Mouse (Mus musculus): ENCODE data around the gene Krt86. TPM values are rescaled to one million over a fixed set of nuclear protein-coding genes. Genes with fewer than 3 reads are reported as not detected.

The Krt86 gene
- polyA plus RNA-seq (2016; fragmentation: Nextera tagmentation; extraction: Ambion mirVana): 0.07 TPM in 1 of 2 replicates, not detected in the other

GRCm38 (mm10) chr15:101472952-101473528 is at the start of gene Krt86:
TSS of gene Krt86 (plus strand) at chr15:101473478.
- Histone ChIP-seq H3K4me3 (no peak within 1 kb of the TSS), H3K36me3 (replicated peaks) (no peaks in the 10 kb centered on the region), H3K9me3 (no peaks in the 10 kb centered on the region), H3K4me1 (no peaks in the 10 kb centered on the region), H3K27me3 (ENCODE audit: poor library complexity, severe bottlenecking) (peaks cover 7% of the 10 kb centered on the region), H3K27ac (no peak within 1 kb of the TSS)
- DNase-seq (ENCODE audit: extremely low spot score, low spot score): peak; percentile 49
- WGBS: 33% methylated on average over 10 of the region's 10 CpGs

GRCm38 (mm10) chr15:101424914-101425313 is 48.4 kb upstream of the Krt86 start:
- Histone ChIP-seq H3K9me3 (no peaks in the 10 kb centered on the region), H3K4me3 (no peak overlapping the region)
- WGBS: 28% methylated on average over 5 of the region's 5 CpGs

GRCm38 (mm10) chr15:101436611-101437010 is 36.7 kb upstream of the Krt86 start:
- Histone ChIP-seq H3K4me3 (no peak overlapping the region), H3K4me1 (peaks cover 9% of the 10 kb centered on the region), H3K27ac (no peak overlapping the region), H3K27me3 (ENCODE audit: poor library complexity, severe bottlenecking) (peaks cover 56% of the 10 kb centered on the region), H3K9me3 (no peaks in the 10 kb centered on the region), H3K36me3 (replicated peaks) (no peaks in the 10 kb centered on the region)
- WGBS: 91% methylated on average over 7 of the region's 7 CpGs
- no peak for DNase-seq (ENCODE audit: extremely low spot score, low spot score)

More at GRCm38 (mm10) chr15:101424914-101425313, 48.4 kb upstream of the Krt86 start:
- Histone ChIP-seq H3K27ac (no peak overlapping the region), H3K27me3 (ENCODE audit: poor library complexity, severe bottlenecking) (0 out of 2 replicates have a peak, but pooled peaks cover 3% of the 10 kb centered on the region), H3K4me1 (peaks cover 4% of the 10 kb centered on the region; the same call in 1 of the 2 replicates), H3K36me3 (replicated peaks) (no peaks in the 10 kb centered on the region)
- no peak for DNase-seq (ENCODE audit: extremely low spot score, low spot score)

- H3K27ac ChIP-seq: no peak within 1 kb of the TSS
These were observed 34.7 kb upstream of the Krt86 start, which contains the start of gene Krt87 for GRCm38 (mm10) chr15:101438555-101438954. TSS of gene Krt87 (minus strand) at chr15:101438804.

GRCm38 (mm10) chr15:101440837-101441236 is 32.4 kb upstream of the Krt86 start:
- Histone ChIP-seq H3K27me3 (ENCODE audit: poor library complexity, severe bottlenecking) (peaks cover 56% of the 10 kb centered on the region), H3K27ac (no peak overlapping the region), H3K36me3 (replicated peaks) (no peaks in the 10 kb centered on the region), H3K4me3 (no peak overlapping the region), H3K9me3 (no peaks in the 10 kb centered on the region), H3K4me1 (peaks cover 9% of the 10 kb centered on the region)
- WGBS: 85% methylated on average over 4 of the region's 4 CpGs
- DNase-seq (ENCODE audit: extremely low spot score, low spot score): no peak

More at GRCm38 (mm10) chr15:101438555-101438954, 34.7 kb upstream of the Krt86 start, which contains the start of gene Krt87:
- Histone ChIP-seq H3K9me3 (no peaks in the 10 kb centered on the region), H3K4me3 (peak within 1 kb of the TSS; percentile 50), H3K4me1 (peaks cover 9% of the 10 kb centered on the region), H3K27me3 (ENCODE audit: poor library complexity, severe bottlenecking) (peaks cover 56% of the 10 kb centered on the region), H3K36me3 (replicated peaks) (no peaks in the 10 kb centered on the region)
- DNase-seq (ENCODE audit: extremely low spot score, low spot score): no peak
- WGBS: 3% methylated on average over 34 of the region's 34 CpGs

- Histone ChIP-seq H3K9me3 (no peaks in the 10 kb centered on the region), H3K27me3 (ENCODE audit: poor library complexity, severe bottlenecking) (no peaks in the 10 kb centered on the region), H3K36me3 (replicated peaks) (no peaks in the 10 kb centered on the region), H3K4me3 (no peak overlapping the region), H3K27ac (no peak overlapping the region), H3K4me1 (no peaks in the 10 kb centered on the region)
- DNase-seq (ENCODE audit: extremely low spot score, low spot score): no peak
- 84% methylated on average over 11 of the region's 11 CpGs for WGBS
These were observed 26.7 kb upstream of the Krt86 start for GRCm38 (mm10) chr15:101446572-101446971.

- Histone ChIP-seq H3K36me3 (replicated peaks) (no peaks in the 10 kb centered on the region), H3K4me3 (no peak within 1 kb of the TSS), H3K27me3 (ENCODE audit: poor library complexity, severe bottlenecking) (no peaks in the 10 kb centered on the region), H3K9me3 (no peaks in the 10 kb centered on the region), H3K4me1 (no peaks in the 10 kb centered on the region), H3K27ac (no peak within 1 kb of the TSS)
- no peak for DNase-seq (ENCODE audit: extremely low spot score, low spot score)
- 81% methylated on average over 2 of the region's 2 CpGs for WGBS
These were observed 25.8 kb upstream of the Krt86 start, which contains the start of gene Krt88 for GRCm38 (mm10) chr15:101447444-101447843. TSS of gene Krt88 (plus strand) at chr15:101447744.

- WGBS: 7% methylated on average over 13 of the region's 13 CpGs
- no peak overlapping the region; the same call in 1 of the 2 replicates for H3K4me3 ChIP-seq
- peaks cover 9% of the 10 kb centered on the region for H3K4me1 ChIP-seq
- no peaks in the 10 kb centered on the region for H3K36me3 ChIP-seq (replicated peaks)
- H3K27ac ChIP-seq: no peak overlapping the region; the same call in 1 of the 2 replicates
- no peaks in the 10 kb centered on the region for H3K27me3 ChIP-seq (ENCODE audit: poor library complexity, severe bottlenecking)
- H3K9me3 ChIP-seq: peaks cover 6% of the 10 kb centered on the region; the same call in 1 of the 2 replicates
- DNase-seq (ENCODE audit: extremely low spot score, low spot score): peak; percentile 72
These were observed 20.1 kb upstream of the Krt86 start for GRCm38 (mm10) chr15:101453093-101453736.

- Histone ChIP-seq H3K4me3 (no peak overlapping the region), H3K27ac (no peak overlapping the region), H3K9me3 (peaks cover 6% of the 10 kb centered on the region; the same call in 1 of the 2 replicates), H3K36me3 (replicated peaks) (no peaks in the 10 kb centered on the region), H3K4me1 (peaks cover 21% of the 10 kb centered on the region), H3K27me3 (ENCODE audit: poor library complexity, severe bottlenecking) (no peaks in the 10 kb centered on the region)
- WGBS: 92% methylated on average over 8 of the region's 8 CpGs
- no peak for DNase-seq (ENCODE audit: extremely low spot score, low spot score)
These were observed 18.5 kb upstream of the Krt86 start for GRCm38 (mm10) chr15:101454774-101455173.

GRCm38 (mm10) chr15:101455292-101455691 is 18.0 kb upstream of the Krt86 start:
- WGBS: 85% methylated on average over 2 of the region's 2 CpGs
- Histone ChIP-seq H3K4me1 (peaks cover 21% of the 10 kb centered on the region), H3K4me3 (no peak overlapping the region), H3K9me3 (peaks cover 6% of the 10 kb centered on the region; the same call in 1 of the 2 replicates), H3K27ac (no peak overlapping the region), H3K27me3 (ENCODE audit: poor library complexity, severe bottlenecking) (no peaks in the 10 kb centered on the region), H3K36me3 (replicated peaks) (no peaks in the 10 kb centered on the region)
- no peak for DNase-seq (ENCODE audit: extremely low spot score, low spot score)

- no peak for DNase-seq (ENCODE audit: extremely low spot score, low spot score)
- H3K9me3 ChIP-seq: peaks cover 6% of the 10 kb centered on the region; the same call in 1 of the 2 replicates
- no peaks in the 10 kb centered on the region for H3K27me3 ChIP-seq (ENCODE audit: poor library complexity, severe bottlenecking)
- no peak overlapping the region for H3K4me3 ChIP-seq
- H3K27ac ChIP-seq: no peak overlapping the region
- peaks cover 21% of the 10 kb centered on the region for H3K4me1 ChIP-seq
- no peaks in the 10 kb centered on the region for H3K36me3 ChIP-seq (replicated peaks)
- WGBS: 91% methylated on average over 6 of the region's 6 CpGs
These were observed 17.4 kb upstream of the Krt86 start for GRCm38 (mm10) chr15:101455891-101456290.

- no peak overlapping the region for H3K4me3 ChIP-seq
- H3K9me3 ChIP-seq: peaks cover 6% of the 10 kb centered on the region; the same call in 1 of the 2 replicates
- WGBS: 64% methylated on average over 16 of the region's 16 CpGs
- H3K27me3 ChIP-seq (ENCODE audit: poor library complexity, severe bottlenecking): no peaks in the 10 kb centered on the region
- peak overlapping the region; percentile 44; the same call in 1 of the 2 replicates for H3K27ac ChIP-seq
- DNase-seq (ENCODE audit: extremely low spot score, low spot score): no peak
- H3K36me3 ChIP-seq (replicated peaks): no peaks in the 10 kb centered on the region
- peaks cover 15% of the 10 kb centered on the region for H3K4me1 ChIP-seq
These were observed 14.8 kb upstream of the Krt86 start for GRCm38 (mm10) chr15:101458361-101458930.
